ENCODE assay signal across 9 mouse cellular contexts in the genomic region with DNA sequence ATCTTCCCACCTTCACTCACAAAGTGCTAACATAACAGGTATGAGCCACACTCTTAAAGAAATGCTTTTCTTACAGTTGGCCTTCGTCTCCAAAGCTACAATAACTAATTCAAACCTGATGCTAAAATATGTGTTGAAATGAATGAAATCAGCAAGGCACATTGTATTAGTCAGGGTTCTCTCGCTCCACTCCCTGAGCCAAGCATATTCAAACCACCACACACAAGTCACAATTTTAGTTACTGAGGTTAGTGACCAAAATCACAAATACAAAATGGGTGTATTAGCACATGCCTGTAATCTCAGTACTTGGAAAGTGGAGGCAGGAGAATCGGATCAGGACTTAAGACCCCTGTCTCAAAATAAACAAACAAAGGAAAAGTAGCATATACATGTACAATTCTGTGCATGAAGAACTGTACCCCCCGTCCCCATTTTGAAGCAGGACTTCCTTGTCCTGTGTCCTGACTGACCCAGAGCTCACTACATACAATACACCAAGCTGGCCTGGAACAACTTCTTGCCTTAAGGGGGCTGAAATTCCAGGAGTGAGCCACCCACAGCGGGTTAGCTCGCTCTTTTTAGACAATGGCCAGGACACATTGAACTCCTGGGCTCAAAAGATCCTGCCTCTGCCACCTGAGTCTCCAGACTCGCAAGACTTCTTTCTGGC. TPM values are rescaled to one million over a fixed set of nuclear protein-coding genes. Genes with fewer than 3 reads are reported as not detected.
DNase-seq lines count a peak whose midpoint lies in the region; ATAC-seq and TF ChIP-seq lines count a peak whose summit lies in the region.
"Had no signal": no experiment of that assay in that cellular context is flagged by ENCODE, and none has a peak within 500 bp of the region (broad histone marks: within the 10 kb centered on the region; RNA-seq: fewer than 3 reads in every experiment).

No protein-coding gene starts in this region.

- no peak for TF ChIP-seq CTCF in Patski (IDR thresholded peaks at IDR 0.05)

- ATAC-seq in kidney, embryonic 16.5 days (ENCODE audit: low FRiP score, low TSS enrichment): peak; percentile 41; the same call in 1 of the 2 replicates
- peak; percentile 7 for ATAC-seq in Patski
- 0 out of 2 replicates have a peak, but pooled peaks have one; percentile 17 for ATAC-seq in granulocyte monocyte progenitor cell, adult 5-6 weeks (replicated peaks; ENCODE audit: poor library complexity, severe bottlenecking)
- peak; percentile 13 for ATAC-seq in megakaryocyte-erythroid progenitor cell, adult 5-6 weeks (replicated peaks; ENCODE audit: low FRiP score, low TSS enrichment, poor library complexity, severe bottlenecking)

- peaks cover 24% of the 10 kb centered on the region for H3K4me1 ChIP-seq in kidney, embryonic 16.5 days (ENCODE audit: insufficient read depth, low read length)

- 24% methylated on average over 7 of the region's 7 CpGs for WGBS in kidney, embryonic 16.5 days

- no peak for DNase-seq in kidney, adult 11 months
- no peak for DNase-seq in Patski (ENCODE audit: low read depth, low spot score)
- no peak for DNase-seq in retina, postnatal 1 day
- DNase-seq in layer of hippocampus, adult 9-10 months (ENCODE audit: low spot score): no peak
- no peak for DNase-seq in layer of hippocampus, postnatal 10 days (ENCODE audit: low spot score in 2 of 2)

- in situ Hi-C loops in Patski (cut with MboI; ENCODE audit: low pct_unique_long_range_greater_than_20kb): no loop called here

- peak overlapping the region; percentile 74 for H3K4me3 ChIP-seq in kidney, embryonic 16.5 days (ENCODE audit: low read length)

- peaks cover 11% of the 10 kb centered on the region for H3K36me3 ChIP-seq in kidney, embryonic 16.5 days (ENCODE audit: insufficient read depth, low read length)

- no peaks in the 10 kb centered on the region for H3K27me3 ChIP-seq in kidney, embryonic 16.5 days (ENCODE audit: insufficient read depth, low read length)
- H3K27me3 ChIP-seq in Patski: no peaks in the 10 kb centered on the region

- peak overlapping the region; percentile 97 for H3K27ac ChIP-seq in kidney, embryonic 16.5 days (ENCODE audit: low read length)

- H3K4me2 ChIP-seq in kidney, embryonic 16.5 days (replicated peaks; ENCODE audit: low read depth, low read length): peak overlapping the region; percentile 90

- no peaks in the 10 kb centered on the region for H3K9me3 ChIP-seq in kidney, embryonic 16.5 days (ENCODE audit: low read length)

- peak overlapping the region; percentile 99 for H3K9ac ChIP-seq in kidney, embryonic 16.5 days (replicated peaks; ENCODE audit: low read length)

- CTCF ChIA-PET in Patski (lab: Charles Lee): interaction anchor here (0.8 to 1.9 kb wide), 5 partner anchors 11 to 50 kb away, joined by 3 to 9 read pairs (median 4); a partner anchor contains a TSS

- POLR2A ChIA-PET in Patski (lab: Charles Lee): interaction anchor here (0.7 to 1.9 kb wide), 2 partner anchors 11 to 39 kb away, joined by 3 to 5 read pairs; no protein-coding TSS in a partner anchor

RNA-seq across cellular contexts. Expression of a gene that starts 12.1 kb away (rescaled TPM):
- 246 and 251 TPM in 2 replicates for polyA plus RNA-seq in kidney, embryonic 16.5 days (2015; fragmentation: Nextera tagmentation; extraction: Ambion mirVana)
- polyA plus RNA-seq in Patski (2021): 216 TPM
- 159 TPM in 2 replicates for total RNA-seq in granulocyte monocyte progenitor cell, adult 5-6 weeks (2014; fragmentation: Nextera tagmentation)
- 93.2 and 128 TPM in 2 replicates for total RNA-seq in granulocyte monocyte progenitor cell, adult 5-6 weeks (2017)
- 200 and 247 TPM in 2 replicates for total RNA-seq in megakaryocyte-erythroid progenitor cell, adult 5-6 weeks (2014; fragmentation: Nextera tagmentation)
- total RNA-seq in megakaryocyte-erythroid progenitor cell, adult 5-6 weeks (2017): 96.1 and 109 TPM in 2 replicates
- total RNA-seq in layer of hippocampus, postnatal 10 days (2021): 100 to 1,000 TPM; 224 to 227 TPM

RNA-seq across cellular contexts. Expression of a gene that starts 12.2 kb away (rescaled TPM):
- polyA plus RNA-seq in kidney, embryonic 16.5 days (2015; fragmentation: Nextera tagmentation; extraction: Ambion mirVana): 46.8 and 50.2 TPM in 2 replicates
- polyA plus RNA-seq in Patski (2021): 33.0 TPM
- total RNA-seq in granulocyte monocyte progenitor cell, adult 5-6 weeks (2014; fragmentation: Nextera tagmentation): 14.4 and 16.4 TPM in 2 replicates
- 18.1 and 26.1 TPM in 2 replicates for total RNA-seq in granulocyte monocyte progenitor cell, adult 5-6 weeks (2017)
- total RNA-seq in megakaryocyte-erythroid progenitor cell, adult 5-6 weeks (2014; fragmentation: Nextera tagmentation): 14.3 and 18.7 TPM in 2 replicates
- total RNA-seq in megakaryocyte-erythroid progenitor cell, adult 5-6 weeks (2017): 28.6 and 32.0 TPM in 2 replicates
- total RNA-seq in layer of hippocampus, postnatal 10 days (2021): 10 to 100 TPM; 30.9 to 34.9 TPM

RNA-seq across cellular contexts. Expression of a gene that starts 23.5 kb away (rescaled TPM):
- polyA plus RNA-seq in kidney, embryonic 16.5 days (2015; fragmentation: Nextera tagmentation; extraction: Ambion mirVana): 107 and 109 TPM in 2 replicates
- 92.9 TPM for polyA plus RNA-seq in Patski (2021)
- 42.2 and 46.0 TPM in 2 replicates for total RNA-seq in granulocyte monocyte progenitor cell, adult 5-6 weeks (2014; fragmentation: Nextera tagmentation)
- total RNA-seq in granulocyte monocyte progenitor cell, adult 5-6 weeks (2017): 25.2 and 26.5 TPM in 2 replicates
- 82.1 and 92.9 TPM in 2 replicates for total RNA-seq in megakaryocyte-erythroid progenitor cell, adult 5-6 weeks (2014; fragmentation: Nextera tagmentation)
- 57.9 and 75.2 TPM in 2 replicates for total RNA-seq in megakaryocyte-erythroid progenitor cell, adult 5-6 weeks (2017)
- 100 to 1,000 TPM; 109 to 116 TPM for total RNA-seq in layer of hippocampus, postnatal 10 days (2021)

RNA-seq across cellular contexts. Expression of a gene that starts 31.0 kb away (rescaled TPM):
- polyA plus RNA-seq in kidney, embryonic 16.5 days (2015; fragmentation: Nextera tagmentation; extraction: Ambion mirVana): 6.5 and 7.0 TPM in 2 replicates
- 0.04 TPM for polyA plus RNA-seq in Patski (2021)
- not detected in 2 replicates for total RNA-seq in granulocyte monocyte progenitor cell, adult 5-6 weeks (2014; fragmentation: Nextera tagmentation)
- not detected in 2 replicates for total RNA-seq in granulocyte monocyte progenitor cell, adult 5-6 weeks (2017)
- not detected in 2 replicates for total RNA-seq in megakaryocyte-erythroid progenitor cell, adult 5-6 weeks (2014; fragmentation: Nextera tagmentation)
- total RNA-seq in megakaryocyte-erythroid progenitor cell, adult 5-6 weeks (2017): not detected in 2 replicates
- 100 to 1,000 TPM; 157 to 186 TPM for total RNA-seq in layer of hippocampus, postnatal 10 days (2021)
- total RNA-seq: common myeloid progenitor, adult 5-6 weeks had no signal
